25 mouse cellular contexts compared by ENCODE assay signal in the genomic region with DNA sequence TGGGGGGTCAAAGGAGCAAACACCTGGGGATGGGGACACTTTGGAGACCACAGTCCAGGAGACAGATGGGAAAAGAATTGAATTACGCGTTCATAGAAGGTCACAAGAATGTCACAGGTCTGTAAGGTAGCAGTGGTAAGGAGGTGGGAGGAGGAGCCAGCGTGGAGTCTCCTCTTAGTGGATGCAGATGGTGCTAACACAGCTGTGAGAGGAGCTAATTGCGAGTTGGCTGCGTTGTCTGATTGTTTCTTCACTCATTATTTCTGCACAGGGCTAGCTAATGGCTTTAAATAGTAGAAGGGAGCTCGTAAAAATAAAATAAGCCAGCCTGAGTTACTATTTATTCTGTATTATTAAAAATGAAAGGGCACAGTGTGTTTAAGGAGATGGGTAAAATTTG. TPM values are rescaled to one million over a fixed set of nuclear protein-coding genes. Genes with fewer than 3 reads are reported as not detected.
DNase-seq lines count a peak whose midpoint lies in the region; ATAC-seq and TF ChIP-seq lines count a peak whose summit lies in the region.
"Had no signal": no experiment of that assay in that cellular context is flagged by ENCODE, and none has a peak within 500 bp of the region (broad histone marks: within the 10 kb centered on the region; RNA-seq: fewer than 3 reads in every experiment).

No protein-coding gene starts in this region.

- H3K9me3 ChIP-seq in forebrain, embryonic 13.5 days (replicated peaks): no peaks in the 10 kb centered on the region; the same call in 1 of the 2 replicates
- H3K9me3 ChIP-seq in forebrain, embryonic 10.5 days: no peaks in the 10 kb centered on the region
- no peaks in the 10 kb centered on the region for H3K9me3 ChIP-seq in midbrain, postnatal 0 days (ENCODE audit: low read length)
- no peaks in the 10 kb centered on the region for H3K9me3 ChIP-seq in midbrain, embryonic 10.5 days (replicated peaks)
- H3K9me3 ChIP-seq in hindbrain, embryonic 16.5 days (ENCODE audit: control insufficient read depth, low read length): no peaks in the 10 kb centered on the region
- H3K9me3 ChIP-seq in liver, embryonic 12.5 days (replicated peaks): no peaks in the 10 kb centered on the region
- H3K9me3 ChIP-seq: heart, embryonic 12.5 days; kidney, embryonic 15.5 days; midbrain, embryonic 12.5 days had no signal

- no peak for DNase-seq in forebrain, embryonic 10.5 days (ENCODE audit: extremely low spot score, low spot score)
- DNase-seq in midbrain, postnatal 0 days (ENCODE audit: low spot score): peak; percentile 9
- DNase-seq in midbrain, embryonic 10.5 days (ENCODE audit: low spot score): no peak
- DNase-seq: adrenal gland, postnatal 14 days; cerebellum, adult 9-10 months; gastrocnemius, postnatal 14 days; heart, adult 18-20 months; heart, postnatal 10 days; kidney, postnatal 4 days; layer of hippocampus, adult 9-11 months; left cerebral cortex, postnatal 4 days; liver, postnatal 0 days; thymus, adult 18-20 months; thymus, postnatal 36 days had no signal

- 32% methylated on average over 6 of the region's 6 CpGs for WGBS in forebrain, embryonic 13.5 days
- 73% methylated on average over 6 of the region's 6 CpGs for WGBS in forebrain, embryonic 10.5 days
- 71% methylated on average over 6 of the region's 6 CpGs for WGBS in midbrain, postnatal 0 days
- 81% methylated on average over 6 of the region's 6 CpGs for WGBS in midbrain, embryonic 10.5 days
- WGBS in hindbrain, embryonic 16.5 days: 63% methylated on average over 6 of the region's 6 CpGs
- WGBS in liver, embryonic 12.5 days (ENCODE audit: insufficient replicate concordance): 67% methylated on average over 6 of the region's 6 CpGs

- ATAC-seq in forebrain, embryonic 13.5 days: peak; percentile 75
- no peak for ATAC-seq in midbrain, postnatal 0 days (ENCODE audit: low FRiP score)
- peak; percentile 64; the same call in 1 of the 2 replicates for ATAC-seq in hindbrain, embryonic 16.5 days
- ATAC-seq in frontal cortex, adult (ENCODE audit: low TSS enrichment): no peak
- no peak for ATAC-seq in liver, embryonic 12.5 days
- ATAC-seq: CD4-positive, CD25-positive, alpha-beta regulatory T cell, adult 4 months; intestine, postnatal 0 days; liver, postnatal 0 days; lung, postnatal 0 days had no signal

- H3K9ac ChIP-seq in forebrain, embryonic 13.5 days: no peak overlapping the region
- no peak overlapping the region for H3K9ac ChIP-seq in midbrain, postnatal 0 days (replicated peaks; ENCODE audit: low read length, poor library complexity, severe bottlenecking)
- no peak overlapping the region for H3K9ac ChIP-seq in hindbrain, embryonic 16.5 days (ENCODE audit: low read depth, low read length)
- no peak overlapping the region for H3K9ac ChIP-seq in liver, embryonic 12.5 days
- H3K9ac ChIP-seq: heart, embryonic 12.5 days; kidney, embryonic 15.5 days; liver, postnatal 0 days; midbrain, embryonic 12.5 days had no signal

- peaks cover 14% of the 10 kb centered on the region for H3K4me1 ChIP-seq in forebrain, embryonic 13.5 days
- peaks cover 15% of the 10 kb centered on the region for H3K4me1 ChIP-seq in forebrain, embryonic 10.5 days
- H3K4me1 ChIP-seq in midbrain, postnatal 0 days (ENCODE audit: insufficient read depth, low read length): no peaks in the 10 kb centered on the region
- H3K4me1 ChIP-seq in midbrain, embryonic 10.5 days: 0 out of 2 replicates have a peak, but pooled peaks cover 4% of the 10 kb centered on the region
- H3K4me1 ChIP-seq in hindbrain, embryonic 16.5 days (ENCODE audit: control insufficient read depth, insufficient read depth, low read depth, low read length): no peaks in the 10 kb centered on the region
- H3K4me1 ChIP-seq in liver, embryonic 12.5 days: peaks cover 12% of the 10 kb centered on the region

- no peaks in the 10 kb centered on the region for H3K27me3 ChIP-seq in forebrain, embryonic 13.5 days
- no peaks in the 10 kb centered on the region for H3K27me3 ChIP-seq in forebrain, embryonic 10.5 days (ENCODE audit: poor library complexity, severe bottlenecking)
- H3K27me3 ChIP-seq in midbrain, postnatal 0 days (ENCODE audit: insufficient read depth, low read length): no peaks in the 10 kb centered on the region
- no peaks in the 10 kb centered on the region for H3K27me3 ChIP-seq in midbrain, embryonic 10.5 days (ENCODE audit: low read depth, poor library complexity, severe bottlenecking)
- no peaks in the 10 kb centered on the region for H3K27me3 ChIP-seq in hindbrain, embryonic 16.5 days (replicated peaks; ENCODE audit: control insufficient read depth, insufficient read depth, low read length)
- no peaks in the 10 kb centered on the region for H3K27me3 ChIP-seq in liver, embryonic 12.5 days (replicated peaks)
- H3K27me3 ChIP-seq: heart, embryonic 12.5 days; kidney, embryonic 15.5 days; midbrain, embryonic 12.5 days had no signal

- no peak for TF ChIP-seq CTCF in midbrain, postnatal 0 days (IDR thresholded peaks at IDR 0.05)

- no peaks in the 10 kb centered on the region for H3K36me3 ChIP-seq in forebrain, embryonic 13.5 days (ENCODE audit: poor library complexity, severe bottlenecking)
- no peaks in the 10 kb centered on the region for H3K36me3 ChIP-seq in forebrain, embryonic 10.5 days (replicated peaks)
- H3K36me3 ChIP-seq in midbrain, postnatal 0 days (ENCODE audit: insufficient read depth, low read length): no peaks in the 10 kb centered on the region
- H3K36me3 ChIP-seq in midbrain, embryonic 10.5 days: no peaks in the 10 kb centered on the region
- no peaks in the 10 kb centered on the region for H3K36me3 ChIP-seq in hindbrain, embryonic 16.5 days (ENCODE audit: control insufficient read depth, insufficient read depth, low read length)
- H3K36me3 ChIP-seq in liver, embryonic 12.5 days: no peaks in the 10 kb centered on the region
- H3K36me3 ChIP-seq: kidney, embryonic 15.5 days; midbrain, embryonic 12.5 days had no signal

- no peak overlapping the region for H3K4me3 ChIP-seq in forebrain, embryonic 13.5 days
- H3K4me3 ChIP-seq in forebrain, embryonic 10.5 days: no peak overlapping the region
- no peak overlapping the region for H3K4me3 ChIP-seq in midbrain, postnatal 0 days (ENCODE audit: low read depth, low read length)
- H3K4me3 ChIP-seq in midbrain, embryonic 10.5 days: no peak overlapping the region
- no peak overlapping the region for H3K4me3 ChIP-seq in hindbrain, embryonic 16.5 days (ENCODE audit: low read length)
- H3K4me3 ChIP-seq in liver, embryonic 12.5 days: no peak overlapping the region
- H3K4me3 ChIP-seq: heart, embryonic 12.5 days; kidney, embryonic 15.5 days; left cerebral cortex, adult 2 months; midbrain, embryonic 12.5 days had no signal

- H3K27ac ChIP-seq in forebrain, embryonic 13.5 days: peak overlapping the region; percentile 6; the same call in 1 of the 2 replicates
- H3K27ac ChIP-seq in forebrain, embryonic 10.5 days: no peak overlapping the region
- H3K27ac ChIP-seq in midbrain, postnatal 0 days (ENCODE audit: low read depth, low read length): no peak overlapping the region
- H3K27ac ChIP-seq in midbrain, embryonic 10.5 days (replicated peaks): no peak overlapping the region
- no peak overlapping the region for H3K27ac ChIP-seq in hindbrain, embryonic 16.5 days (ENCODE audit: low read depth, low read length)
- H3K27ac ChIP-seq in liver, embryonic 12.5 days: no peak overlapping the region
- H3K27ac ChIP-seq: kidney, embryonic 15.5 days; left cerebral cortex, adult 2 months; midbrain, embryonic 12.5 days had no signal

- no peak overlapping the region for H3K4me2 ChIP-seq in forebrain, embryonic 13.5 days
- no peak overlapping the region for H3K4me2 ChIP-seq in midbrain, postnatal 0 days (ENCODE audit: low read depth, low read length, poor library complexity, severe bottlenecking)
- H3K4me2 ChIP-seq in hindbrain, embryonic 16.5 days (ENCODE audit: low read length): no peak overlapping the region
- H3K4me2 ChIP-seq in liver, embryonic 12.5 days: no peak overlapping the region
- H3K4me2 ChIP-seq: heart, embryonic 12.5 days; kidney, embryonic 15.5 days; midbrain, embryonic 12.5 days had no signal

RNA-seq across cellular contexts. Expression of a gene that starts 8.1 kb away (rescaled TPM):
- 7.5 and 8.2 TPM in 2 replicates for polyA plus RNA-seq in forebrain, embryonic 13.5 days (2015; fragmentation: Nextera tagmentation; extraction: Ambion mirVana)
- 6.4 and 7.4 TPM in 2 replicates for polyA plus RNA-seq in forebrain, embryonic 10.5 days (2016; fragmentation: Nextera tagmentation; extraction: Ambion mirVana)
- 21.3 and 27.0 TPM in 2 replicates for total RNA-seq in midbrain, postnatal 0 days (2014; rRNA removed)
- polyA plus RNA-seq in midbrain, postnatal 0 days (2015; fragmentation: Nextera tagmentation; extraction: Ambion mirVana): 13.0 and 13.1 TPM in 2 replicates
- polyA plus RNA-seq in midbrain, embryonic 10.5 days (2016; fragmentation: Nextera tagmentation; extraction: Ambion mirVana): 8.5 and 8.9 TPM in 2 replicates
- polyA plus RNA-seq in hindbrain, embryonic 16.5 days (2015; fragmentation: Nextera tagmentation; extraction: Ambion mirVana): 13.1 and 13.2 TPM in 2 replicates
- polyA plus RNA-seq in liver, embryonic 12.5 days (2016; fragmentation: Nextera tagmentation; extraction: Ambion mirVana): 4.8 and 6.0 TPM in 2 replicates

Comparison
In these comparisons a context has a peak if more than half of its experiments do, and no peak if none do; other contexts are left out.
1. ATAC-seq: peak in forebrain, embryonic 13.5 days (single experiment) and hindbrain, embryonic 16.5 days (single experiment); none in midbrain, postnatal 0 days (single experiment), frontal cortex, adult (single experiment) and liver, embryonic 12.5 days (single experiment).